Mouse (Mus musculus) midbrain, embryonic 13.5 days (tissue): ENCODE results near the gene Zfp771. TPM values are rescaled to one million over a fixed set of nuclear protein-coding genes. Genes with fewer than 3 reads are reported as not detected.
A peak's percentile ranks its signal among the peaks of the same experiment; 100 is the strongest.
"Not testable (repeated sequence)": the region's sequence is repeated elsewhere in the genome, so short reads cannot be mapped to it uniquely, and the experiment has no call there.

ENCODE experiments used
- ATAC-seq: fragments of 200-750 bp; cut with Nextera tagmentation; 2 replicates; pipeline ENCODE4 v1.8.0; 2017; ENCODE audit warnings: mild to moderate bottlenecking, moderate TSS enrichment, moderate library complexity
- H3K27ac ChIP-seq: fragments of 300-500 bp; sonication (generic); 2 replicates; pipeline ENCODE4 v1.5.1; 2015; ENCODE audit warnings: inconsistent platforms, mild to moderate bottlenecking, moderate library complexity
- H3K27me3 ChIP-seq: fragments of 300-500 bp; sonication (generic); 2 replicates; pipeline ENCODE4 v1.6.1; 2015; ENCODE audit warnings: mild to moderate bottlenecking, inconsistent platforms
- H3K36me3 ChIP-seq: fragments of 300-500 bp; sonication (generic); 2 replicates; pipeline ENCODE4 v1.6.1; 2015; ENCODE audit warnings: mild to moderate bottlenecking, inconsistent platforms
- H3K4me1 ChIP-seq: fragments of 300-500 bp; sonication (generic); replicated peaks from 2 replicates; pipeline ENCODE4 v1.6.1; 2015; ENCODE audit warnings: inconsistent platforms
- H3K4me2 ChIP-seq: fragments of 300-500 bp; sonication (generic); replicated peaks from 2 replicates; pipeline ENCODE4 v1.6.1; 2015; ENCODE audit warnings: moderate library complexity, mild to moderate bottlenecking, inconsistent platforms
- H3K4me3 ChIP-seq: fragments of 300-500 bp; sonication (generic); replicated peaks from 2 replicates; pipeline ENCODE4 v1.5.1; 2015; ENCODE audit warnings: mild to moderate bottlenecking, inconsistent platforms
- H3K9ac ChIP-seq: fragments of 300-500 bp; sonication (generic); replicated peaks from 2 replicates; pipeline ENCODE4 v1.6.1; 2015; ENCODE audit warnings: mild to moderate bottlenecking, inconsistent platforms
- H3K9me3 ChIP-seq: fragments of 300-500 bp; sonication (generic); 2 replicates; pipeline ENCODE4 v1.6.1; 2016; ENCODE audit warnings: mild to moderate bottlenecking, inconsistent platforms
- WGBS: fragments of 180-500 bp; shearing (Covaris S2); methylation state at CpG from one replicate; pipeline ENCODE4 v1.1.7; 2015; 5-methylcytosine and 5-hydroxymethylcytosine counted together
- polyA plus RNA-seq: library from polyadenylated mRNA; unstranded; fragments of >200 nt; fragmentation: Nextera tagmentation; extraction: Ambion mirVana; gene quantifications from 2 replicates; pipeline ENCODE4 v1.2.1, GENCODE M21; 2015

Zfp771 gene
- polyA plus RNA-seq, 1 experiment from 2014 or later = 59.7 TPM

DNA sequence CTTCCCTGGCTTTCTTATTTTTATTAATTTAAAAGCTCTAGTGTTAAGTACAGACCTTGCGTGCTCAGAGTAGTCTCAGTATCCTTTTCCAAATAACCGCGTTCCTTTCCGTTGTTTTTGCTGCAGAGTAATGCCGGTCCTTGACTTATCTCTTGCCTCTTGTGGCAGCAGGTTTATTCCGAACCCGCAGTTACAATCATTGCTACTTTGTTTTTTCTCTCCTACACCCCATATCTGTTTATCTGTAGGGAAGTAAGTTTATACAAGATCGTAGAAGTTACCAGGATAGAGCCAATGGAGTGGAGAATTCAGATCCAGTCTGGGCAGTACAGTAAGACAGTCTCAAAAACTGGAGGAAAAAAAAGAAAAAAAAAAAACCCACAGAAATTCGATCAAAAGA is 10.3 kb upstream of the Zfp771 start:
- 5% methylated on average over 9 of the region's 9 CpGs for WGBS
- Histone ChIP-seq H3K4me3 (peak overlapping the region; percentile 94), H3K27ac (peak overlapping the region; percentile 97), H3K4me1 (peaks cover 61% of the 10 kb centered on the region), H3K9me3 (no peaks in the 10 kb centered on the region), H3K4me2 (peak overlapping the region; percentile 92), H3K9ac (peak overlapping the region; percentile 98), H3K27me3 (no peaks in the 10 kb centered on the region), H3K36me3 (peaks cover 57% of the 10 kb centered on the region)
- no peak for ATAC-seq

DNA sequence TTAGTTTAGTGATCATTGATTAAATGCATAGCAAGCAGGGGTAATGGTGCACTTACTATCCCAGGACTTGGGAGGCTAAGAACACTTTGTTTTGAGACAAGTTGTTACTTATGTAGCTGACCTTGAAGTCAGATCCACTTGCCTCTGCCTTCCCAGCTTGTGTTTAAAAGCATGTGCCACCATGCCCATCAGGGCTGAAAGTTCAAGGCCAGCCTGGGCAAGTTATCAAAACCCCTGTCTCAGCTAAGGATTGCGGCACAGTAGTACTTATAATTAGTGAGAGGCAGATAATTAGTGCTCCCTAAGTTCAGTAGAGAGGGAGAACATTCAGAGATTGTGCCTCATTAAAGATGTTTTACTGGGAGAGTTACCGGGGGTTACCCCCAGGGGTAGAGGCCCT is 9.3 kb upstream of the Zfp771 start:
- Histone ChIP-seq H3K4me2 (peak overlapping the region; percentile 92), H3K27me3 (no peaks in the 10 kb centered on the region), H3K4me3 (peak overlapping the region; percentile 94), H3K4me1 (peaks cover 57% of the 10 kb centered on the region), H3K36me3 (peaks cover 59% of the 10 kb centered on the region), H3K9ac (no peak overlapping the region), H3K27ac (no peak overlapping the region), H3K9me3 (no peaks in the 10 kb centered on the region)
- no peak for ATAC-seq
- WGBS = 98% methylated on average over 2 of the region's 2 CpGs

DNA sequence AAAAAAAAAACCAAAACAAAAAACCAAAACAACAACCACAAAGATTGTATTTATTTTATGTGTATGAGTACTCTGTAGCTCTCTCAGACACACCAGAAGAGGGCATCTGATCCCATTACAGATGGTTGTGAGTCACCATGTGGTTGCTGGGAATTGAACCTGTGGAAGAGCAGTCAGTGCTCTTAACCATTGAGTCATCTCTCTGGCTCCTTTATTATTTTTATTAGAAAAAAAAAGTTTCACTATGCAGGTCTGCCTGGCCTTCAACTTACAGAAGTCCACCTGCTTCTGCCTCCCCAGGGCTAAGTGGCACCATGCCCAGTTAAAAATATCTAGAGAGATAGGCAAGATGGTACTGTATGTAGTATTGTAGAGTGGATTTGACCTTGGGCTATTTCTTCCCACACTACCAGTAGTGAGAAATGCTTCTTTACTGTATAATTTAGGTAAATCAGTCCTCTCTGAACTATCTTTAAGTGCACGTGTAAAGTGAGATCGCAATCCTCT is 660 bp upstream of the Zfp771 start:
- Histone ChIP-seq H3K36me3 (peaks cover 26% of the 10 kb centered on the region), H3K9ac (peak overlapping the region; percentile 87; the same call in 1 of the 2 replicates), H3K27ac (peak overlapping the region; percentile 81), H3K27me3 (no peaks in the 10 kb centered on the region), H3K4me1 (peaks cover 28% of the 10 kb centered on the region), H3K4me3 (peak overlapping the region; percentile 74), H3K4me2 (peak overlapping the region; percentile 74), H3K9me3 (no peaks in the 10 kb centered on the region)
- WGBS = 52% methylated on average over 2 of the region's 2 CpGs
- ATAC-seq = no peak

DNA sequence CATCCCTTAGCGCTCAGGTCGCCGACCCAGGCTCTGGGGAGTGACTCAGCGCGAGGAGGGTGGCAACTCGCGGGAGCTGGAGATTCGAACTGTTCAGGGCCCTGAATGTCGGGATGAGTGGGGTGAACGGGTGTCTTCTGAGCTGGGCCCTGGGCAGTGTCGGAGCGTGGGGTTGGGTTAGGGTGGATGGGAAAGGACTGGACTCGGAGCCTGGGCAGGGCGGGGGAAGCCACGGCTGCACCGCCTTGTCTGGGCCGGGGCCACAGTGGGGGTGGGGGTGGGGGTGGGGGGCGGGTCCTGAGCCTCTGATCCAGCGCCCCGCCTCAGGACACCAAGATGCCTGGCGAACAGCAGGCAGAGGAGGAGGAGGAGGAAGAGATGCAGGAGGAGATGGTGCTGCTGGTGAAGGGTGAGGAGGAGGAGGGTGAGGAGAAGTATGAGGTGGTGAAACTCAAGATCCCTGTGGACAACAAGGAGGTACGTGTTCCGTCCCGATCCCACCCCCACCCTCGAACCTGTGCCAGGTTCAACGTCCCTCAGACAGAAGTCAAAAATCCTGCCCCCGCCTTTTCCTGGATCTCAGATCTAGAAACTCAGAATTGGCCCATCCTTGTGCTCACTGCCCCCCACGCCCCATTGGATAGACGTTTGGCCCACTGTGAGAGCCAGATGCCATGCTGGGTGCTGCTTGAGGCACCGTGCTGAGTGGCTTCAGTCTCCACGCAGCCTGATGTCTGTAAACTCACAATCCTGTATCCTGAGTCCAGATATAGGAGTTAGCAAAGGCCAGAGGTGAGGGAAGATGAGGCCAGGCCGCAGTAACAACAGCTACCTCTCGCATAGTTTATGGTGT is 810 bp downstream of the Zfp771 start:
- peak overlapping the region; percentile 74 for H3K4me3 ChIP-seq
- peak overlapping the region; percentile 74 for H3K4me2 ChIP-seq
- H3K27me3 ChIP-seq = no peaks in the 10 kb centered on the region
- peak overlapping the region; percentile 87 for H3K9ac ChIP-seq
- ATAC-seq = peak; percentile 79
- H3K4me1 ChIP-seq = peaks cover 28% of the 10 kb centered on the region
- 10% methylated on average over 33 of the region's 33 CpGs for WGBS
- peaks cover 23% of the 10 kb centered on the region for H3K36me3 ChIP-seq
- peak overlapping the region; percentile 81 for H3K27ac ChIP-seq
- H3K9me3 ChIP-seq = no peaks in the 10 kb centered on the region

DNA sequence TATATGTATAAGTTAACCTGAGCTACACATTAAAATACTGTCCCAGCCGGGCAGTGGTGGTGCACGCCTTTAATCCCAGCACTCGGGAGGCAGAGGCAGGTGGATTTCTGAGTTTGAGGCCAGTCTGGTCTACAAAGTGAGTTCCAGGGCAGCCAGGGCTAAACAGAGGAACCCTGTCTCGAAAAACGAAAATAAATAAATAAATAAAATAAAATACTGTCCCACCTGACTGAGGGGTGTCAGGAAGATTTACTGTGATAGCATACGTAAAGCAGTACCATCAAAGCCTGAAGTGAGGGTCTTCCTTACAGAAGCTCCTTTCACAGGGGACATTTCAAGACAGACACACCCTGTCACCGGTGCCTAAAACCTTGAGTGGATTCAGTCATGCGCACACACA is 6.4 kb downstream of the Zfp771 start:
- ATAC-seq, H3K9me3 ChIP-seq, H3K27ac ChIP-seq, H3K9ac ChIP-seq, H3K4me2 ChIP-seq, H3K27me3 ChIP-seq, H3K4me3 ChIP-seq: not testable (repeated sequence)
- 96% methylated on average over 8 of the region's 8 CpGs for WGBS
- H3K36me3 ChIP-seq = peaks cover 24% of the 10 kb centered on the region
- H3K4me1 ChIP-seq = peaks cover 29% of the 10 kb centered on the region

DNA sequence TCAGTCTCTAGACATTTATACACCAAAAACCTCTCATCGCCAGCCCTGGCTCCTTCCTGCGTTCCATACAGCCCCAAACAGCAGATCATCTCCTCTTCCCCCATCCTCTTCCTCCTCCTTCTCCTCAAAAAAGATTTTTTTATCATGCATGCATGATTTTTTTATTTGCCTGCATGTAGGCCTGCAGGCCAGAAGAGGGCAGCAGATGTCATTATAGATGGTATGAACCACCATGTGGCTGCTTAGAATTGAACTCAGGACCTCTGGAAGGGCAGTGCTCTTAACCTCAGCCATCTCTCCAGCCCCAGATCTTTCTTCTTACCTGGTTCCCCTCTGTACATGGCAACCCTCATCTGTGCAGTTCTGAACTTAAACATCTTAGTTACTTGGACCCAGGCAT is 8.3 kb downstream of the Zfp771 start:
- H3K4me2 ChIP-seq = no peak overlapping the region
- no peak overlapping the region for H3K27ac ChIP-seq
- H3K9ac ChIP-seq = no peak overlapping the region
- WGBS = 97% methylated on average over 2 of the region's 2 CpGs
- no peaks in the 10 kb centered on the region for H3K27me3 ChIP-seq
- H3K4me3 ChIP-seq = no peak overlapping the region
- H3K36me3 ChIP-seq = peaks cover 18% of the 10 kb centered on the region
- peaks cover 15% of the 10 kb centered on the region for H3K4me1 ChIP-seq
- no peak for ATAC-seq
- no peaks in the 10 kb centered on the region for H3K9me3 ChIP-seq

DNA sequence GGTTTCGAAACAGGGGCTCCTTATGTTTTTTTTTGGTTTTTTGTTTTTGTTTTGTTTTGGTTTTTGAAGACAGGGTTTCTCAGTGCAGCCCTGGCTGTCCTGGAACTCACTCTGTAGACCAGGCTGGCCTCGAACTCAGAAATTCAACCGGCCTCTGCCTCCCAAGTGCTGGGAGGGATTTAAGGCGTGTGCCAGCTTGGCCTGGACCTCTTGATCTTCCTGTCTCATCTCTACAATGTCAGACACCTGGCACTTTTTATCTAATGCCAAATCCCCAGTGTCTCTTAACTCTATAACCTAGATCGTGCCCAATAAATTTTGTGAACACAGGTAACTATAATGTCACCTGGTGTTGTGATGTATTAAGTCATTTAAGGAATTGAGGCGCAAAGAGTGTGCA is 9.3 kb downstream of the Zfp771 start:
- ATAC-seq = no peak
- peak overlapping the region; percentile 60 for H3K4me3 ChIP-seq
- H3K9ac ChIP-seq = peak overlapping the region; percentile 81
- peaks cover 15% of the 10 kb centered on the region for H3K4me1 ChIP-seq
- H3K4me2 ChIP-seq = peak overlapping the region; percentile 85
- H3K9me3 ChIP-seq = no peaks in the 10 kb centered on the region
- no peaks in the 10 kb centered on the region for H3K27me3 ChIP-seq
- peak overlapping the region; percentile 92 for H3K27ac ChIP-seq
- 81% methylated on average over 6 of the region's 6 CpGs for WGBS
- H3K36me3 ChIP-seq = peaks cover 18% of the 10 kb centered on the region

DNA sequence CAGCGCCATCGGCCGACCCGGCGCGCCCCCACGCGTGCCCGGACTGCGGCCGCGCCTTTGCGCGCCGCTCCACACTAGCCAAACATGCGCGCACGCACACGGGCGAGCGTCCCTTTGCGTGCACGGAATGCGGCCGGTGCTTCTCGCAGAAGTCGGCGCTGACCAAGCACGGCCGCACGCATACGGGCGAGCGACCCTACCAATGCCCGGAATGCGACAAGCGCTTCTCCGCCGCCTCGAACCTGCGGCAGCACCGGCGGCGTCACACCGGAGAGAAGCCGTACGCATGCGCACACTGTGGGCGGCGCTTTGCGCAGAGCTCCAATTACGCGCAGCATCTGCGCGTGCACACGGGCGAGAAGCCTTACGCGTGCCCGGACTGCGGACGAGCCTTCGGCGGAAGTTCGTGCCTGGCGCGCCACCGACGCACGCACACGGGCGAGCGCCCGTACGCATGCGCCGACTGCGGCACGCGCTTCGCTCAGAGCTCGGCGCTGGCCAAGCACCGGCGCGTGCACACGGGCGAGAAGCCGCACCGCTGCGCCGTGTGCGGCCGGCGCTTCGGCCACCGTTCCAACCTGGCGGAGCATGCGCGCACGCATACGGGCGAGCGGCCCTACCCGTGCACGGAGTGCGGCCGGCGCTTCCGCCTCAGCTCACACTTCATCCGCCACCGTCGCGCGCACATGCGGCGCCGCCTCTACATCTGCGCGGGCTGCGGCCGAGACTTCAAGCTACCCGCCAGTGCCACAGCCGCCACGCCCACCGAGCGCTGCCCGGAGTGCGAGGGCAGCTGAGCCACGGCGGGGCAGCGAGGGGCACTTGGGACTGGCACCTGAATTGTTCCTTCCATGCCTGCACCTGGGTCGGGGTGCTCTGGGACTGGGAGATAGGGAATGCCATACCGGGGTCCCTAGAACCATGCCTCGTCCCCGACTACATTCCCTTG is 10.0 kb downstream of the Zfp771 start:
- H3K4me2 ChIP-seq = peak overlapping the region; percentile 85
- WGBS = 1% methylated on average over 136 of the region's 136 CpGs
- H3K27me3 ChIP-seq = no peaks in the 10 kb centered on the region
- peak overlapping the region; percentile 81 for H3K9ac ChIP-seq
- peak; percentile 98 for ATAC-seq
- peak overlapping the region; percentile 92 for H3K27ac ChIP-seq
- no peaks in the 10 kb centered on the region for H3K9me3 ChIP-seq
- peaks cover 18% of the 10 kb centered on the region for H3K36me3 ChIP-seq
- H3K4me1 ChIP-seq = peaks cover 21% of the 10 kb centered on the region
- H3K4me3 ChIP-seq = peak overlapping the region; percentile 60

DNA sequence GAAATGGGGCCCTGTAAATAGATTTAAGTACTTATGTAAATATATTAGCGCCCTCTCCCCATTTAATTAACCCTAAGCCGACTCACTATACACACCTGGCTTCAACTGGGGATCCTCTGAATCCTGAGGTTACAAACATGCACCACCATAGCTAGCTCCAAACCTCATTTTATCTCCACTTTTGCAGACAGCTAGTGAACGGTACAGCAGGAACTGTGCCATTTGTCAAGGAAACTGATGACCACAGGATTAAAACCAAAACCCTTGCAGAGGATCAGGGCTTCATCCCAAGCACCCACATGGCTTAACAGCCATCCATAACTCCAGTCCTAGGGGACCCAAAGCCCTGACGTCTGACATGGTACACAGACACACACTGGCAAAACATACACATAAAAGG is 10.9 kb downstream of the Zfp771 start:
- Histone ChIP-seq H3K9me3 (no peaks in the 10 kb centered on the region), H3K27ac (peak overlapping the region; percentile 92), H3K4me3 (peak overlapping the region; percentile 60), H3K36me3 (peaks cover 9% of the 10 kb centered on the region), H3K4me2 (peak overlapping the region; percentile 85), H3K27me3 (no peaks in the 10 kb centered on the region), H3K4me1 (peaks cover 30% of the 10 kb centered on the region), H3K9ac (peak overlapping the region; percentile 81)
- ATAC-seq = no peak
- 31% methylated on average over 4 of the region's 4 CpGs for WGBS

DNA sequence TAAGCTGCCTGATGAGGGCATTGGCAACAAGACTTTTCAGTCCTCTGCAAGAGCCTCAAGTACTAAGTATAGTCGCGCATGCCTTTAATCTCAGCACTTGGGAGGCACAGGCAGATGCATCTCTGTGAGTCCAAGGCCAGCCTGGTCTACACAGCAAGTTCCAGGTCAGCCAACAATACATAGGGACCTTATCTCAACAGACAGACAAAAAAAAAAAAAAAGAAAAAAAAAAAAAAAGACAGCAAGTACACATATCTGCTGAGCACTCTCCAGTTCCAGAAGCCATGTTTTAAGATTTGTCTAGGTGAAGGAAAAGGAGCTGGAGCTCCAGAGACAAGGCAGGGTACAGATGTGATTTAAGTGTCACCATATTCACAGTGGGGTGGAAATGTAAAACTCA is 11.9 kb downstream of the Zfp771 start:
- WGBS = 92% methylated on average over 2 of the region's 2 CpGs
- Histone ChIP-seq H3K9me3 (no peaks in the 10 kb centered on the region), H3K36me3 (peaks cover 9% of the 10 kb centered on the region), H3K4me3 (no peak overlapping the region), H3K27me3 (no peaks in the 10 kb centered on the region), H3K9ac (no peak overlapping the region), H3K4me1 (peaks cover 33% of the 10 kb centered on the region), H3K4me2 (no peak overlapping the region), H3K27ac (no peak overlapping the region)
- no peak for ATAC-seq

DNA sequence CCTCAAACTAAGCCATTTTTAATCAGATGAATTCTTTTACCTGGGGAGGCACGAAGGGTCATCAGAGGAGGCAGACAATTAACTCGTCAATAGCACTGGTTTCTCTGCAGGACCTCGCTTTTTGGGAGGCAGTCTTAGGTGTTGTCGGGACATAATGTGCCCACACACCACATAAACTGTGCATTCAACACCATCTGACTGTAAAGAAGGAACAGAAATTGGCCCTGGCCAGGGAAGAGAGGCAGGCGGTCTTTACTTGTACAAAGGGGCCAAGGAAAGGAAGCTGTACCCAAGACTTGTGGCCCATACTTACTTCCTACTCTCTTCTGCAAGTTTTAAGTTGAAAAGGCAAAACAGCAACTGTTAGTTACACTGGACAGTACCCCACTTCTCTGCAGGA is 12.4 kb downstream of the Zfp771 start:
- H3K9me3 ChIP-seq = no peaks in the 10 kb centered on the region
- no peak for ATAC-seq

More for the DNA sequence above, 12.4 kb downstream of the Zfp771 start:
- H3K4me1 ChIP-seq = peaks cover 37% of the 10 kb centered on the region
- no peak overlapping the region for H3K4me3 ChIP-seq
- peaks cover 9% of the 10 kb centered on the region for H3K36me3 ChIP-seq
- no peak overlapping the region for H3K4me2 ChIP-seq
- H3K27me3 ChIP-seq = no peaks in the 10 kb centered on the region
- no peak overlapping the region for H3K9ac ChIP-seq
- no peak overlapping the region for H3K27ac ChIP-seq
- WGBS = 91% methylated on average over 5 of the region's 5 CpGs
